ENCODE assay signal across 8 mouse cellular contexts in genomic region chr5:113490033-113490432, GRCm38 (mm10). TPM values are rescaled to one million over a fixed set of nuclear protein-coding genes. Genes with fewer than 3 reads are reported as not detected.
A peak's percentile ranks its signal among the peaks of the same experiment; 100 is the strongest.
DNase-seq lines count a peak whose midpoint lies in the region; ATAC-seq lines count a peak whose summit lies in the region.

TSS of gene Wscd2 (plus strand) at chr5:113490333.

- H3K27me3 ChIP-seq in kidney, embryonic 14.5 days (ENCODE audit: control insufficient read depth, insufficient read depth, low read length): peaks cover 16% of the 10 kb centered on the region
- H3K27me3 ChIP-seq in embryonic facial prominence, embryonic 10.5 days (replicated peaks; ENCODE audit: low read depth, poor library complexity, severe bottlenecking): peaks cover 66% of the 10 kb centered on the region
- H3K27me3 ChIP-seq in hindbrain, embryonic 13.5 days: peaks cover 28% of the 10 kb centered on the region
- peaks cover 49% of the 10 kb centered on the region for H3K27me3 ChIP-seq in liver, embryonic 15.5 days

- ATAC-seq in kidney, embryonic 14.5 days (ENCODE audit: low FRiP score, low TSS enrichment): no peak
- no peak for ATAC-seq in hindbrain, embryonic 13.5 days (ENCODE audit: low FRiP score)
- ATAC-seq in liver, embryonic 15.5 days (ENCODE audit: insufficient read depth): no peak

- peak within 1 kb of the TSS; percentile 85 for H3K4me2 ChIP-seq in kidney, embryonic 14.5 days (replicated peaks; ENCODE audit: low read depth, low read length)
- peak within 1 kb of the TSS; percentile 84 for H3K4me2 ChIP-seq in hindbrain, embryonic 13.5 days
- H3K4me2 ChIP-seq in liver, embryonic 15.5 days: 0 out of 2 replicates have a peak within 1 kb of the TSS, but pooled peaks have one; percentile 10

- 59% methylated on average over 6 of the region's 6 CpGs for WGBS in kidney, embryonic 14.5 days
- 57% methylated on average over 6 of the region's 6 CpGs for WGBS in embryonic facial prominence, embryonic 10.5 days
- 64% methylated on average over 6 of the region's 6 CpGs for WGBS in hindbrain, embryonic 13.5 days
- 60% methylated on average over 6 of the region's 6 CpGs for WGBS in liver, embryonic 15.5 days (ENCODE audit: insufficient replicate concordance)

- peak within 1 kb of the TSS; percentile 47 for H3K4me3 ChIP-seq in kidney, embryonic 14.5 days (ENCODE audit: low read length)
- peak within 1 kb of the TSS; percentile 69 for H3K4me3 ChIP-seq in embryonic facial prominence, embryonic 10.5 days
- peak within 1 kb of the TSS; percentile 64 for H3K4me3 ChIP-seq in hindbrain, embryonic 13.5 days
- no peak within 1 kb of the TSS for H3K4me3 ChIP-seq in liver, embryonic 15.5 days (replicated peaks)

- no peak for DNase-seq in kidney, postnatal 14 days
- no peak for DNase-seq in embryonic facial prominence, embryonic 10.5 days (ENCODE audit: low spot score)
- no peak for DNase-seq in embryo, embryonic 11 days
- DNase-seq in frontal cortex, postnatal 14 days (ENCODE audit: low spot score in 2 of 2): no peak
- no peak for DNase-seq in kidney, postnatal 4 days

- H3K9me3 ChIP-seq in kidney, embryonic 14.5 days (ENCODE audit: control insufficient read depth, low read length): no peaks in the 10 kb centered on the region
- no peaks in the 10 kb centered on the region for H3K9me3 ChIP-seq in embryonic facial prominence, embryonic 10.5 days
- H3K9me3 ChIP-seq in hindbrain, embryonic 13.5 days: no peaks in the 10 kb centered on the region
- H3K9me3 ChIP-seq in liver, embryonic 15.5 days (replicated peaks): no peaks in the 10 kb centered on the region

- no peaks in the 10 kb centered on the region for H3K36me3 ChIP-seq in kidney, embryonic 14.5 days (ENCODE audit: control insufficient read depth, insufficient read depth, low read length)
- no peaks in the 10 kb centered on the region for H3K36me3 ChIP-seq in embryonic facial prominence, embryonic 10.5 days (replicated peaks)
- no peaks in the 10 kb centered on the region for H3K36me3 ChIP-seq in hindbrain, embryonic 13.5 days
- H3K36me3 ChIP-seq in liver, embryonic 15.5 days (replicated peaks): no peaks in the 10 kb centered on the region

- peaks cover 5% of the 10 kb centered on the region; the same call in 1 of the 2 replicates for H3K4me1 ChIP-seq in kidney, embryonic 14.5 days (ENCODE audit: control insufficient read depth, insufficient read depth, low read length)
- peaks cover 40% of the 10 kb centered on the region for H3K4me1 ChIP-seq in embryonic facial prominence, embryonic 10.5 days
- H3K4me1 ChIP-seq in hindbrain, embryonic 13.5 days (replicated peaks): peaks cover 41% of the 10 kb centered on the region
- no peaks in the 10 kb centered on the region for H3K4me1 ChIP-seq in liver, embryonic 15.5 days (replicated peaks)

- no peak within 1 kb of the TSS for H3K27ac ChIP-seq in kidney, embryonic 14.5 days (ENCODE audit: low read depth, low read length)
- peak within 1 kb of the TSS; percentile 86 for H3K27ac ChIP-seq in embryonic facial prominence, embryonic 10.5 days (replicated peaks)
- H3K27ac ChIP-seq in hindbrain, embryonic 13.5 days: peak within 1 kb of the TSS; percentile 84
- H3K27ac ChIP-seq in liver, embryonic 15.5 days (replicated peaks): no peak within 1 kb of the TSS

- H3K9ac ChIP-seq in kidney, embryonic 14.5 days (ENCODE audit: low read depth, low read length): peak within 1 kb of the TSS; percentile 64
- peak within 1 kb of the TSS; percentile 90 for H3K9ac ChIP-seq in hindbrain, embryonic 13.5 days
- no peak within 1 kb of the TSS for H3K9ac ChIP-seq in liver, embryonic 15.5 days

RNA-seq across cellular contexts. Expression of gene Wscd2, which starts in this region (rescaled TPM):
- polyA plus RNA-seq in kidney, embryonic 14.5 days (2014; fragmentation: Nextera tagmentation; extraction: Ambion mirVana): 2.5 and 3.7 TPM in 2 replicates
- polyA plus RNA-seq in embryonic facial prominence, embryonic 10.5 days (2016; fragmentation: Nextera tagmentation; extraction: Ambion mirVana): 4.2 and 5.4 TPM in 2 replicates
- 9.8 and 10.4 TPM in 2 replicates for polyA plus RNA-seq in hindbrain, embryonic 13.5 days (2015; fragmentation: Nextera tagmentation; extraction: Ambion mirVana)
- polyA plus RNA-seq in liver, embryonic 15.5 days (2015; fragmentation: Nextera tagmentation; extraction: Ambion mirVana): 0.03 and 0.15 TPM in 2 replicates

Comparison
In these comparisons a context has a peak if more than half of its experiments do, and no peak if none do; other contexts are left out.
1. H3K27ac ChIP-seq: peak in embryonic facial prominence, embryonic 10.5 days (single experiment) and hindbrain, embryonic 13.5 days (single experiment); none in kidney, embryonic 14.5 days (single experiment) and liver, embryonic 15.5 days (single experiment).
2. H3K4me2 ChIP-seq: peak in every context shown above with its lines; median percentile 85 in kidney, embryonic 14.5 days; 84 in hindbrain, embryonic 13.5 days; 10 in liver, embryonic 15.5 days.